Mouse (Mus musculus): ENCODE data around the gene Wdr37. TPM values are rescaled to one million over a fixed set of nuclear protein-coding genes. Genes with fewer than 3 reads are reported as not detected.
"Not testable (repeated sequence)": the region's sequence is repeated elsewhere in the genome, so short reads cannot be mapped to it uniquely, and the experiment has no call there.

Gene Wdr37
- polyA plus RNA-seq, 1 experiment from 2014 or later = 43.4 TPM

GRCm38 (mm10) chr13:8869578-8870157 lies 2.0 kb downstream of the Wdr37 start:
- H3K9me3 ChIP-seq (replicated peaks) = no peaks in the 10 kb centered on the region
- H3K9ac ChIP-seq = peak overlapping the region; percentile 92
- H3K27me3 ChIP-seq = no peaks in the 10 kb centered on the region
- H3K4me3 ChIP-seq = peak overlapping the region; percentile 83
- peaks cover 6% of the 10 kb centered on the region; the same call in 1 of the 2 replicates for H3K36me3 ChIP-seq (ENCODE audit: poor library complexity, severe bottlenecking)
- peak overlapping the region; percentile 81 for H3K4me2 ChIP-seq
- no peak overlapping the region for H3K27ac ChIP-seq
- H3K4me1 ChIP-seq = peaks cover 15% of the 10 kb centered on the region
- 72% methylated on average over 5 of the region's 5 CpGs for WGBS
- no peak for ATAC-seq

DNA sequence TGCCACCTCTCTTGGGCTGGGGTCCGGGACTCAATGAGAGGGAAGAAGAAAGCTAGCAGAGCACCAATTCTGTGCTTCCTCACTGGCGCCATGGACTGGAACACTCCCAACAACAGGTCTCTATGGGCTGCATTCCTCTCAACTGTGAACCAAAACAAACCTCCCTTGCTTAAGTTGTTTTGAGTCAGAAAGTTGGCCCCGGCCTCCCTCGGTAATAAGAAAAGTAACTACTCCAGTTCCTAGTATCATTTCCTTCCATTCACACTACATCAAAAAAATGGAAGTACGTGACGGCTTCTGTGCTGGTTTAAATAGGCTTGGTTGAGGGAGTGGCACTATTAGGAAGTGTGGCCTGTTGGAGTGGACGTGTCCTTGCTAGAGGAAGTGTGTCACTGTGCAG lies 5.1 kb downstream of the Wdr37 start:
- peaks cover 10% of the 10 kb centered on the region for H3K4me1 ChIP-seq
- no peaks in the 10 kb centered on the region for H3K9me3 ChIP-seq (replicated peaks)
- H3K36me3 ChIP-seq (ENCODE audit: poor library complexity, severe bottlenecking) = peaks cover 6% of the 10 kb centered on the region; the same call in 1 of the 2 replicates
- H3K4me2 ChIP-seq = no peak overlapping the region
- H3K9ac ChIP-seq = no peak overlapping the region
- H3K27me3 ChIP-seq = no peaks in the 10 kb centered on the region
- WGBS = 87% methylated on average over 7 of the region's 7 CpGs
- H3K4me3 ChIP-seq = no peak overlapping the region
- H3K27ac ChIP-seq = no peak overlapping the region
- ATAC-seq = no peak

DNA sequence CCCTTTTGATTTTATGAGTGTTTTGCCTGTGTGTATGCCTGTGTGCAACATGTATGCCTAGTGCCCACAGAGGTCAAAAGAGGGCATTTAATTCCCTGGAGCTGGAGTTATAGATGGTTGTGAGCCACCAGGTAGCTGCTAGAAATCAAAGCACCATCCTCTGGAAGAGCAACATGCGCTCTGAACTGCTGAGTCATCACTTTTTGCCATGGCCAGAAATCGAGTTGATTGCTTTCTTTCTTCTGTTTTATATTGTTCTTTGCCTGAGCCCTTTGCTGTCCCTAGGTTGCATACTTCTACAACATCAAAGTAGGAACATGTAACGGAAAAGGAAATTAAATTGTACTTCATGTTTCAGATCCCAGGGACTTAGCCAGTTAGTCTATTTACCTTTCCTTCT lies 6.7 kb downstream of the Wdr37 start:
- Histone ChIP-seq H3K4me1 (peaks cover 8% of the 10 kb centered on the region), H3K9ac (no peak overlapping the region), H3K36me3 (ENCODE audit: poor library complexity, severe bottlenecking) (peaks cover 13% of the 10 kb centered on the region), H3K27me3 (no peaks in the 10 kb centered on the region), H3K4me3 (no peak overlapping the region), H3K27ac (no peak overlapping the region), H3K4me2 (no peak overlapping the region), H3K9me3 (replicated peaks) (no peaks in the 10 kb centered on the region)
- no peak for ATAC-seq
- 90% methylated on average over 3 of the region's 3 CpGs for WGBS

DNA sequence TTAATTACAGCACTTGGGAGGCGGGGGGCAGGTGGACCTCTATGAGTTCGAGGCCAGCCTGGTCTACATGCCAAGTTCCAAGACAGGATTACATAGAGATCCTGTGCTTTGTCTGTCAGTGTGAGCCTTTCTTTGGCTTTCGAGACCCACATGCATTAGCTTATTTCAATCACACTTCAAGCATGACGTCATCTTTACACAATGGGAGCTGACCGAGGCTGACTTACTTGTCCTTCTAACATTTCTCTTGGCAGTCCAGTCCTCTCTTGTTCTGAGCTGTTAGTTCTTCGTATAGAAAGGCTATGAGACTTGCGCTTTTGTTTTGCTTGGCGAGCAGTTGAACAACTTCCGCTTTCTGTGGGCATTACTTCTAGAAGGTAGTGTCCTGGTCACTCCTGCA lies 10.8 kb downstream of the Wdr37 start:
- Histone ChIP-seq H3K27me3 (no peaks in the 10 kb centered on the region), H3K9ac (no peak overlapping the region), H3K4me2 (no peak overlapping the region), H3K4me1 (no peaks in the 10 kb centered on the region), H3K9me3 (replicated peaks) (no peaks in the 10 kb centered on the region), H3K27ac (no peak overlapping the region), H3K4me3 (no peak overlapping the region), H3K36me3 (ENCODE audit: poor library complexity, severe bottlenecking) (peaks cover 24% of the 10 kb centered on the region)
- 81% methylated on average over 9 of the region's 9 CpGs for WGBS
- ATAC-seq = no peak

GRCm38 (mm10) chr13:8858453-8858852 lies 13.3 kb downstream of the Wdr37 start:
- no peaks in the 10 kb centered on the region for H3K9me3 ChIP-seq (replicated peaks)
- no peak overlapping the region for H3K27ac ChIP-seq
- no peaks in the 10 kb centered on the region for H3K27me3 ChIP-seq
- peaks cover 38% of the 10 kb centered on the region for H3K36me3 ChIP-seq (ENCODE audit: poor library complexity, severe bottlenecking)
- WGBS = 93% methylated on average over 6 of the region's 6 CpGs
- no peak overlapping the region for H3K9ac ChIP-seq
- ATAC-seq = no peak
- H3K4me3 ChIP-seq = no peak overlapping the region
- no peak overlapping the region for H3K4me2 ChIP-seq
- no peaks in the 10 kb centered on the region for H3K4me1 ChIP-seq

DNA sequence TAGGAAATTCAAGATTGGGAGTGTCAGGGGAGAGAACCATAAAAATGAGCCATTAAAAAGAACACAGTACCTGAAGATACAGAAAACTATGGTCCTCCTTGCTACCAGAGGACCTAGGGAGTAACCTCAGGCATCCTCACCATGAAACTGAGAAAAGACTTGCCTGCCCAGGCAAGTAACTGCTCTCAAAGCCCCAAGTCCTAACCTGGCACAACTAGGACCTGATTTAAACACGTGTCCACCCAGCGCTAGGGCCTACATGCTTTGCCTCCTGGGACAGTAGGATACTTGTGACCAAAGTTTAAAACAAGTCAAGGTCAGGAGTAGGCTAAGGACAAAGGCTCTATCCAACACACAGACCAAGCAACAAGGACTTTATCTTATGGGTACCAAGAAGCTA lies 16.9 kb downstream of the Wdr37 start:
- no peak overlapping the region for H3K27ac ChIP-seq

DNA sequence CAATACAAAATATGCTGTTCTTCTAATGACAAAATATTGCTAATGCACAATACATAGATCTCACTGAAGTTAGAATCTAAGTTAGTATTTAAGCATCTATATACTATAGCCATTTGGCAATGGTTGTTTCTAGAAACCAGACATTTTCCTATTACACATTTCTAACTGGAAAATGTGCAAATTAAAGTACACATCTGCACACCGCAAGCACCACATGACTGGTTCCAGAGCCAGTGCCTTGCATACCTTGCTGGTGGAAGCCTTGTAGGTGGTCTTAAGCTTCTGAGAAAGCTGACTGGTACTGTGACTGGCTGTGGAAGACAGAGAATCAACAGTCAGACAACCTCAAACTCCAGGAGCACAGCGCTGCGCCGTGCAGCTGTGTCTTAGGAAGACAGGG lies 18.3 kb downstream of the Wdr37 start:
- H3K4me1 ChIP-seq = no peaks in the 10 kb centered on the region
- no peak overlapping the region for H3K9ac ChIP-seq
- ATAC-seq = no peak
- no peak overlapping the region for H3K27ac ChIP-seq
- no peak overlapping the region for H3K4me3 ChIP-seq
- peaks cover 39% of the 10 kb centered on the region for H3K36me3 ChIP-seq (ENCODE audit: poor library complexity, severe bottlenecking)
- no peak overlapping the region for H3K4me2 ChIP-seq
- H3K9me3 ChIP-seq (replicated peaks) = no peaks in the 10 kb centered on the region
- 98% methylated on average over 4 of the region's 4 CpGs for WGBS
- H3K27me3 ChIP-seq = no peaks in the 10 kb centered on the region

More for the DNA sequence above, 16.9 kb downstream of the Wdr37 start:
- Histone ChIP-seq H3K9ac (no peak overlapping the region), H3K27me3 (no peaks in the 10 kb centered on the region), H3K36me3 (ENCODE audit: poor library complexity, severe bottlenecking) (peaks cover 36% of the 10 kb centered on the region), H3K4me3 (no peak overlapping the region), H3K4me2 (no peak overlapping the region), H3K4me1 (no peaks in the 10 kb centered on the region), H3K9me3 (replicated peaks) (no peaks in the 10 kb centered on the region)
- no peak for ATAC-seq
- WGBS = 90% methylated on average over 2 of the region's 2 CpGs

DNA sequence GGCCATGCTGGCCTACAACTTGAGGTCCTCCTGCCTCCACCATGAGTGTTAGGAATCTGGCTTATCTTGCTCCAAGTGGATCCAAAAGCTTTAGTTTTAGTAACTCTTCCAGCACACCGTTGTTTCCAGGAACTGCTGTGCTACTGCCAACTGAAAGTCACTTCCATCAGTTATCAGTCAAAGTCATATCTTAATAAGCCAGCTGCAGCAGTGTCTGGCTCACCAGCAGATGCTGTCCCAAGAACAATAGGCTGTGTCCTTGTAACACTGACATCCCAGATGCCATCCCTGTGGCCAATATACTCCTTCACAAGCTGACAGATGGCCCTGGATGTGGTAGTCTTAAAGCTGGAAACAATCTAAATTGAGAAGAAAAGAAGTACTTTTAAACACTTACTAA lies 22.4 kb downstream of the Wdr37 start:
- 90% methylated on average over 1 of the region's 1 CpGs for WGBS
- H3K9ac ChIP-seq = no peak overlapping the region
- H3K4me1 ChIP-seq = no peaks in the 10 kb centered on the region
- peaks cover 44% of the 10 kb centered on the region for H3K36me3 ChIP-seq (ENCODE audit: poor library complexity, severe bottlenecking)
- H3K9me3 ChIP-seq (replicated peaks) = no peaks in the 10 kb centered on the region
- no peaks in the 10 kb centered on the region for H3K27me3 ChIP-seq
- no peak overlapping the region for H3K4me2 ChIP-seq
- no peak for ATAC-seq
- no peak overlapping the region for H3K27ac ChIP-seq
- no peak overlapping the region for H3K4me3 ChIP-seq

DNA sequence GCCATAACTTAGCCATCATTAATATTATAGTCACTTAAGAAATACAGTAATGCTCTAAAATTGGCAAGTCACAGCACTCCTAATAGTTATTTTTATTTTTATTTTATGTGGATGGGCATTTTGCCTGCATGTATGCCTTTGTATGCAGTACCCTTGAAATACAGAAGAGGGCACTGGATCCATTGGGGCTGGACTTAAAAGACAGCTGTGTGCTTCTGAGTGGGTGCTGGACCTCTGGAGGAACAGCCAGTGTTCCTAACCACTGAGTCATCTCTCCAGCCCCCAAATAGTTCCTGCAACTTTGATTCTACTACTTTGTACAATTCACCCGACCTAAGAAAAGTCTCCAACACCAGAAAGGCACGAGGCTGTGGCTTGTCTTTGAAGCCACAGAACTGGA lies 24.0 kb downstream of the Wdr37 start:
- no peak overlapping the region for H3K4me3 ChIP-seq
- no peak for ATAC-seq
- H3K27me3 ChIP-seq = no peaks in the 10 kb centered on the region
- H3K4me1 ChIP-seq = no peaks in the 10 kb centered on the region
- no peaks in the 10 kb centered on the region for H3K9me3 ChIP-seq (replicated peaks)
- peaks cover 45% of the 10 kb centered on the region for H3K36me3 ChIP-seq (ENCODE audit: poor library complexity, severe bottlenecking)
- H3K27ac ChIP-seq = no peak overlapping the region
- H3K4me2 ChIP-seq = no peak overlapping the region
- H3K9ac ChIP-seq = no peak overlapping the region
- WGBS = 55% methylated on average over 2 of the region's 2 CpGs

- Histone ChIP-seq H3K36me3 (ENCODE audit: poor library complexity, severe bottlenecking) (peaks cover 71% of the 10 kb centered on the region), H3K4me3 (no peak overlapping the region), H3K27ac (no peak overlapping the region), H3K4me2 (no peak overlapping the region), H3K27me3 (no peaks in the 10 kb centered on the region), H3K4me1 (no peaks in the 10 kb centered on the region), H3K9me3 (replicated peaks) (no peaks in the 10 kb centered on the region), H3K9ac (no peak overlapping the region)
- WGBS = 91% methylated on average over 3 of the region's 3 CpGs
- no peak for ATAC-seq
These were observed 29.4 kb downstream of the Wdr37 start for GRCm38 (mm10) chr13:8842273-8842672.

GRCm38 (mm10) chr13:8841846-8842245 lies 29.9 kb downstream of the Wdr37 start:
- not testable (repeated sequence) for ATAC-seq; H3K9me3 ChIP-seq (replicated peaks); H3K9ac ChIP-seq; H3K4me3 ChIP-seq; H3K27ac ChIP-seq; H3K27me3 ChIP-seq; H3K4me1 ChIP-seq; H3K4me2 ChIP-seq
- H3K36me3 ChIP-seq (ENCODE audit: poor library complexity, severe bottlenecking) = peaks cover 66% of the 10 kb centered on the region
- 90% methylated on average over 7 of the region's 7 CpGs for WGBS

DNA sequence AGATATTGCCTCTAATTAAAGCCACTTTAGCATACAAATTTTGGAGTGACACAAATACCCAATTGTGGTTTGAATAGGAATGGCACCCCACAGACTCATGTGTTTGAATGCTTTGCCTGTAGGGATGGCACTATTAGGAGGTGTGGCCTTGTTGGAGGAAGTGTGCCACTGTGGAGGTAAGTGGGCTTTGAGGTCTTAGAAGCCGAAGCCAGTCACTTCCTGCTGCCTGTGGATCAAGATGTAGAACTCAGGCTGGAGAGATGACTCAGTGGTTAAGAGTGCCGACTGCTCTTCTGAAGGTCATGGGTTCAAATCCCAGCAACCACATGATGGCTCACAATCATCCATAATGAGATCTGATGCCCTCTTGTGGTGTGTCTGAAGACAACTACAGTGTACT lies 30.8 kb downstream of the Wdr37 start:
- Histone ChIP-seq H3K4me1 (no peaks in the 10 kb centered on the region), H3K27me3 (no peaks in the 10 kb centered on the region), H3K4me3 (no peak overlapping the region), H3K4me2 (no peak overlapping the region), H3K9ac (no peak overlapping the region), H3K36me3 (ENCODE audit: poor library complexity, severe bottlenecking) (peaks cover 71% of the 10 kb centered on the region), H3K9me3 (replicated peaks) (no peaks in the 10 kb centered on the region), H3K27ac (no peak overlapping the region)
- no peak for ATAC-seq
- 82% methylated on average over 2 of the region's 2 CpGs for WGBS

DNA sequence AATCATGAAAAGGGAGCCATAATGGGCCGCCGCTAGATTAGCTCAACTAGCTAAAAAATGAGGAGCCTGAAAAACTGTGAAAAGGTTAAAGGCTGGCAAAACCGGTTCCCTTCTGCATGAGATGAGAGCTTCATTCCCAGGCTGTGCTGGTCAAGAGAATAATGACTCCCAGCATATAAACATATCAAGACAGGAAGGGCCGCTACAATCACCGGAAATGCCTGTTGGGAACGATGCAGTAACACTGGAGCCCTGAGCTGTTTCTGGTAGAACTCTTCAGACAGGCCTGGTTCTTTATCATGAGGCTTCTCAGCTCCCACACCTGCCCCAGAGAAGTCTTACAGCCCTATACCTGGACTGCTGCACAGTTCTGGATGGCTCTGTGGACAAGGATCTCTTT lies 31.8 kb downstream of the Wdr37 start:
- no peak overlapping the region for H3K9ac ChIP-seq
- 84% methylated on average over 6 of the region's 6 CpGs for WGBS
- no peaks in the 10 kb centered on the region for H3K9me3 ChIP-seq (replicated peaks)
- H3K27ac ChIP-seq = no peak overlapping the region
- peaks cover 81% of the 10 kb centered on the region for H3K36me3 ChIP-seq (ENCODE audit: poor library complexity, severe bottlenecking)
- H3K4me2 ChIP-seq = no peak overlapping the region
- ATAC-seq = no peak
- H3K27me3 ChIP-seq = no peaks in the 10 kb centered on the region
- H3K4me3 ChIP-seq = no peak overlapping the region
- no peaks in the 10 kb centered on the region for H3K4me1 ChIP-seq
